Mouse (Mus musculus) liver, adult 2 months (tissue): ENCODE results near the gene Arfgef3.

Source experiments
- CTCF ChIP-seq: fragments of 200-500 bp; IDR thresholded peaks from 2 replicates; pipeline ENCODE4 v1.5.1; 2011; ENCODE audit warnings: low read depth, low read length, control low read depth
- POLR2A ChIP-seq: fragments of 200-500 bp; IDR thresholded peaks from 2 replicates; pipeline ENCODE4 v1.6.1; 2011; ENCODE audit warnings: low read length, control low read depth; ENCODE audit not compliant: insufficient read depth; ENCODE audit errors: extremely low read depth

DNA sequence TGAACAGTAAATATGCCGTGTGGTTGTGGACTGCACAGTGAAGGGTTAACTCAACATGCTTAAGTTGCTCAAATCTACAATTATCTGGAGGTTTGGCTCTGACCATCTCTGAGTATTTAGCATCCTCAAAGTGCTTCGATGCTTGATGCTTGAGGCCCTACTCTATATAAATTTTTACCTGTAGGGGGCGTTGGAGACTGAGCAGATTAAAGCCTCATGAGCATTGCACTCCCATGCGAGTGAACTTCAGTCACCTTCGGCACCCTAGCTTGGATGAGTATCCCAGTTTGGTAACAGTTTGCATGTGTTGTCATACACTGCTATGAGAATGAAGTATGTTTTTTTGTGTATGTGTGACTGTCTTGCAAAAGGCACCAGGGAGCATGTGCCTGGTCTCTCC, 26.2 kb upstream of the Arfgef3 start:
- TF ChIP-seq CTCF (no peak), POLR2A (no peak)
